Mouse (Mus musculus) neural tube, embryonic 11.5 days (tissue): ENCODE results near the gene Cracr2b. TPM values are rescaled to one million over a fixed set of nuclear protein-coding genes. Genes with fewer than 3 reads are reported as not detected.

Source experiments
- ATAC-seq: fragments of 200-750 bp; cut with Nextera tagmentation; 2 replicates; pipeline ENCODE4 v1.8.0; 2017; ENCODE audit warnings: moderate number of reproducible peaks, mild to moderate bottlenecking, moderate TSS enrichment, moderate library complexity; ENCODE audit not compliant: insufficient read depth, low FRiP score, low TSS enrichment
- DNase-seq: peaks from one replicate; pipeline ENCODE4 v3.0.0-alpha.2; 2015; ENCODE audit warnings: low spot score
- H3K27ac ChIP-seq: fragments of 300-500 bp; sonication (generic); 2 replicates; pipeline ENCODE4 v1.5.1; 2014; ENCODE audit warnings: low read depth, mild to moderate bottlenecking, low read length
- H3K27me3 ChIP-seq: fragments of 300-500 bp; sonication (generic); 2 replicates; pipeline ENCODE4 v1.6.1; 2014; ENCODE audit warnings: mild to moderate bottlenecking, low read length, mixed read lengths; ENCODE audit not compliant: control insufficient read depth, insufficient read depth
- H3K36me3 ChIP-seq: fragments of 300-500 bp; sonication (generic); 2 replicates; pipeline ENCODE4 v1.6.1; 2014; ENCODE audit warnings: mild to moderate bottlenecking, low read length, moderate library complexity, mixed read lengths; ENCODE audit not compliant: control insufficient read depth, insufficient read depth
- H3K4me1 ChIP-seq: fragments of 300-500 bp; sonication (generic); 2 replicates; pipeline ENCODE4 v1.6.1; 2014; ENCODE audit warnings: low read length, mixed read lengths; ENCODE audit not compliant: control insufficient read depth, insufficient read depth
- H3K4me2 ChIP-seq: fragments of 300-500 bp; sonication (generic); 2 replicates; pipeline ENCODE4 v1.6.1; 2014; ENCODE audit warnings: low read depth, mild to moderate bottlenecking, moderate library complexity
- H3K4me3 ChIP-seq: fragments of 300-500 bp; sonication (generic); 2 replicates; pipeline ENCODE4 v1.5.1; 2014; ENCODE audit warnings: low read depth, low read length
- H3K9ac ChIP-seq: fragments of 300-500 bp; sonication (generic); 2 replicates; pipeline ENCODE4 v1.6.1; 2014; ENCODE audit warnings: mild to moderate bottlenecking, low read length
- H3K9me3 ChIP-seq: fragments of 300-500 bp; sonication (generic); 2 replicates; pipeline ENCODE4 v1.6.1; 2016; ENCODE audit warnings: low read length; ENCODE audit not compliant: control insufficient read depth
- WGBS: fragments of 180-500 bp; shearing (Covaris S2); extraction: QIAGEN DNeasy Blood & Tissue Kit; methylation state at CpG from one replicate; pipeline ENCODE4 v1.1.7; 2014; 5-methylcytosine and 5-hydroxymethylcytosine counted together
- polyA plus RNA-seq: library from polyadenylated mRNA; unstranded; fragments of >200 nt; fragmentation: Nextera tagmentation; extraction: Ambion mirVana; gene quantifications from 2 replicates; pipeline ENCODE4 v1.2.1, GENCODE M21; 2014

Cracr2b gene
- polyA plus RNA-seq, 1 experiment from 2014 or later, result 6.4 TPM

- H3K9me3 ChIP-seq, result no peaks in the 10 kb centered on the region
- 93% methylated on average over 18 of the region's 18 CpGs for WGBS
- H3K4me3 ChIP-seq, result no peak overlapping the region; the same call in 1 of the 2 replicates
- no peak overlapping the region for H3K9ac ChIP-seq
- H3K27ac ChIP-seq, result 0 out of 2 replicates have a peak overlapping the region, but pooled peaks have one; percentile 6
- peaks cover 16% of the 10 kb centered on the region for H3K27me3 ChIP-seq
- H3K4me1 ChIP-seq, result peaks cover 28% of the 10 kb centered on the region
- H3K4me2 ChIP-seq, result no peak overlapping the region
- ATAC-seq (no peak), DNase-seq (no peak)
- peaks cover 20% of the 10 kb centered on the region for H3K36me3 ChIP-seq
Measured at GRCm38 (mm10) chr7:141469901-141470636, 9.2 kb downstream of the Cracr2b start.

GRCm38 (mm10) chr7:141470637-141470944 lies 9.7 kb downstream of the Cracr2b start:
- H3K36me3 ChIP-seq, result peaks cover 20% of the 10 kb centered on the region
- H3K9me3 ChIP-seq, result no peaks in the 10 kb centered on the region
- no peak overlapping the region for H3K4me2 ChIP-seq
- H3K27me3 ChIP-seq, result peaks cover 11% of the 10 kb centered on the region
- H3K27ac ChIP-seq, result no peak overlapping the region
- no peak overlapping the region for H3K9ac ChIP-seq
- no peak overlapping the region for H3K4me3 ChIP-seq
- WGBS, result 94% methylated on average over 10 of the region's 10 CpGs
- no peak for DNase-seq
- ATAC-seq, result no peak
- peaks cover 29% of the 10 kb centered on the region for H3K4me1 ChIP-seq

- Histone ChIP-seq H3K27me3 (peaks cover 12% of the 10 kb centered on the region; the same call in 1 of the 2 replicates), H3K27ac (no peak overlapping the region), H3K36me3 (peaks cover 20% of the 10 kb centered on the region), H3K4me3 (no peak overlapping the region), H3K4me1 (peaks cover 36% of the 10 kb centered on the region), H3K4me2 (no peak overlapping the region), H3K9ac (no peak overlapping the region), H3K9me3 (no peaks in the 10 kb centered on the region)
- DNase-seq, result no peak
- no peak for ATAC-seq
- WGBS, result 93% methylated on average over 1 of the region's 1 CpGs
Measured at GRCm38 (mm10) chr7:141471236-141471635, 10.3 kb downstream of the Cracr2b start.

- Histone ChIP-seq H3K4me3 (no peak overlapping the region), H3K36me3 (peaks cover 20% of the 10 kb centered on the region), H3K4me2 (no peak overlapping the region), H3K27me3 (peaks cover 10% of the 10 kb centered on the region; the same call in 1 of the 2 replicates), H3K4me1 (peaks cover 33% of the 10 kb centered on the region), H3K27ac (no peak overlapping the region), H3K9me3 (no peaks in the 10 kb centered on the region), H3K9ac (no peak overlapping the region)
- ATAC-seq, result no peak
- WGBS, result 88% methylated on average over 6 of the region's 6 CpGs
- no peak for DNase-seq
Measured at GRCm38 (mm10) chr7:141472226-141472625, 11.3 kb downstream of the Cracr2b start.

GRCm38 (mm10) chr7:141472763-141473162 lies 11.9 kb downstream of the Cracr2b start:
- H3K27me3 ChIP-seq, result peaks cover 12% of the 10 kb centered on the region; the same call in 1 of the 2 replicates
- no peak overlapping the region for H3K27ac ChIP-seq
- H3K4me3 ChIP-seq, result no peak overlapping the region
- ATAC-seq (no peak), DNase-seq (no peak)
- no peak overlapping the region; the same call in 1 of the 2 replicates for H3K4me2 ChIP-seq
- no peak overlapping the region for H3K9ac ChIP-seq
- peaks cover 20% of the 10 kb centered on the region for H3K36me3 ChIP-seq
- peaks cover 33% of the 10 kb centered on the region for H3K4me1 ChIP-seq
- 90% methylated on average over 6 of the region's 6 CpGs for WGBS
- H3K9me3 ChIP-seq, result no peaks in the 10 kb centered on the region

GRCm38 (mm10) chr7:141474160-141474559 lies 13.3 kb downstream of the Cracr2b start:
- H3K36me3 ChIP-seq, result peaks cover 20% of the 10 kb centered on the region
- peak overlapping the region; percentile 75 for H3K4me2 ChIP-seq
- peak overlapping the region; percentile 95 for H3K9ac ChIP-seq
- no peak overlapping the region for H3K27ac ChIP-seq
- WGBS, result 13% methylated on average over 5 of the region's 5 CpGs
- DNase-seq, result no peak
- H3K9me3 ChIP-seq, result no peaks in the 10 kb centered on the region
- H3K4me1 ChIP-seq, result peaks cover 24% of the 10 kb centered on the region
- ATAC-seq, result no peak
- peaks cover 12% of the 10 kb centered on the region; the same call in 1 of the 2 replicates for H3K27me3 ChIP-seq
- peak overlapping the region; percentile 82 for H3K4me3 ChIP-seq

GRCm38 (mm10) chr7:141475011-141475804 lies 14.3 kb downstream of the Cracr2b start, which contains the start of the genes Polr2l and Tspan4:
Gene Polr2l, minus strand, starts transcription at chr7:141475132.
Gene Tspan4, plus strand, starts transcription at chr7:141475240.
- Histone ChIP-seq H3K4me2 (peak within 1 kb of the TSS; percentile 75), H3K27ac (peak within 1 kb of the TSS; percentile 85), H3K27me3 (peaks cover 12% of the 10 kb centered on the region; the same call in 1 of the 2 replicates), H3K36me3 (peaks cover 14% of the 10 kb centered on the region), H3K4me3 (peak within 1 kb of the TSS; percentile 82), H3K9me3 (no peaks in the 10 kb centered on the region), H3K9ac (peak within 1 kb of the TSS; percentile 95), H3K4me1 (peaks cover 19% of the 10 kb centered on the region)
- under 1% methylated on average over 87 of the region's 87 CpGs for WGBS
- DNase-seq, result peak; percentile 91
- peak; percentile 75 for ATAC-seq

- Histone ChIP-seq H3K4me1 (peaks cover 19% of the 10 kb centered on the region), H3K27ac (no peak overlapping the region), H3K4me2 (peak overlapping the region; percentile 75), H3K36me3 (peaks cover 8% of the 10 kb centered on the region; the same call in 1 of the 2 replicates), H3K9ac (peak overlapping the region; percentile 95), H3K27me3 (peaks cover 12% of the 10 kb centered on the region), H3K4me3 (peak overlapping the region; percentile 82), H3K9me3 (no peaks in the 10 kb centered on the region)
- whole genome bisulfite sequencing, result 1% methylated on average over 12 of the region's 12 CpGs
- DNase-seq, result no peak
- no peak; the same call in 1 of the 2 replicates for ATAC-seq
Measured at GRCm38 (mm10) chr7:141475805-141476158, 14.9 kb downstream of the Cracr2b start.
